Mouse (Mus musculus) heart, embryonic 15.5 days (tissue): ENCODE data around the gene Ap1s3. TPM values are rescaled to one million over a fixed set of nuclear protein-coding genes. Genes with fewer than 3 reads are reported as not detected.

Source experiments
- ATAC-seq: fragments of 200-750 bp; cut with Nextera tagmentation; replicated peaks from 2 replicates; pipeline ENCODE4 v1.8.0; 2017; ENCODE audit warnings: low read depth, moderate TSS enrichment; ENCODE audit not compliant: insufficient number of reproducible peaks, insufficient read depth, low FRiP score
- H3K27ac ChIP-seq: fragments of 300-500 bp; sonication (generic); 2 replicates; pipeline ENCODE4 v1.5.1; 2015; ENCODE audit warnings: mild to moderate bottlenecking, inconsistent platforms
- H3K27me3 ChIP-seq: fragments of 300-500 bp; sonication (generic); 2 replicates; pipeline ENCODE4 v1.6.1; 2015; ENCODE audit warnings: inconsistent platforms
- H3K36me3 ChIP-seq: fragments of 300-500 bp; sonication (generic); 2 replicates; pipeline ENCODE4 v1.6.1; 2015; ENCODE audit warnings: mild to moderate bottlenecking, inconsistent platforms
- H3K4me1 ChIP-seq: fragments of 300-500 bp; sonication (generic); replicated peaks from 2 replicates; pipeline ENCODE4 v1.6.1; 2015; ENCODE audit warnings: inconsistent platforms
- H3K4me2 ChIP-seq: fragments of 300-500 bp; sonication (generic); 2 replicates; pipeline ENCODE4 v1.6.1; 2015; ENCODE audit warnings: inconsistent platforms, mild to moderate bottlenecking, moderate library complexity
- H3K4me3 ChIP-seq: fragments of 300-500 bp; sonication (generic); 2 replicates; pipeline ENCODE4 v1.5.1; 2015; ENCODE audit warnings: mild to moderate bottlenecking, inconsistent platforms
- H3K9ac ChIP-seq: fragments of 300-500 bp; sonication (generic); 2 replicates; pipeline ENCODE4 v1.6.1; 2015; ENCODE audit warnings: mild to moderate bottlenecking, inconsistent platforms
- H3K9me3 ChIP-seq: fragments of 300-500 bp; sonication (generic); replicated peaks from 2 replicates; pipeline ENCODE4 v1.6.1; 2016; ENCODE audit warnings: inconsistent platforms
- WGBS: fragments of 180-500 bp; shearing (Covaris S2); methylation state at CpG from one replicate; pipeline ENCODE4 v1.1.7; 2015; ENCODE audit warnings: mixed read lengths; 5-methylcytosine and 5-hydroxymethylcytosine counted together
- polyA plus RNA-seq: library from polyadenylated mRNA; unstranded; fragments of >200 nt; fragmentation: Nextera tagmentation; extraction: Ambion mirVana; gene quantifications from 2 replicates; pipeline ENCODE4 v1.2.1, GENCODE M21; 2015

Ap1s3 gene
- polyA plus RNA-seq, 1 experiment from 2014 or later = 0.09 TPM

GRCm38 (mm10) chr1:79589971-79590763 is 81.6 kb downstream of the Ap1s3 start:
- H3K27ac ChIP-seq = peak overlapping the region; percentile 70
- H3K36me3 ChIP-seq = no peaks in the 10 kb centered on the region
- ATAC-seq = 0 out of 2 replicates have a peak, but pooled peaks have one; percentile 26
- H3K9ac ChIP-seq = no peak overlapping the region
- no peaks in the 10 kb centered on the region for H3K9me3 ChIP-seq
- H3K4me3 ChIP-seq = no peak overlapping the region
- WGBS = 65% methylated on average over 4 of the region's 4 CpGs
- H3K4me1 ChIP-seq = peaks cover 26% of the 10 kb centered on the region
- no peak overlapping the region for H3K4me2 ChIP-seq
- H3K27me3 ChIP-seq = no peaks in the 10 kb centered on the region

- Histone ChIP-seq H3K9ac (no peak overlapping the region), H3K9me3 (no peaks in the 10 kb centered on the region), H3K4me1 (peaks cover 26% of the 10 kb centered on the region), H3K4me3 (no peak overlapping the region), H3K4me2 (no peak overlapping the region), H3K27ac (peak overlapping the region; percentile 70), H3K27me3 (no peaks in the 10 kb centered on the region), H3K36me3 (no peaks in the 10 kb centered on the region)
- ATAC-seq = peak; percentile 69
- WGBS = 22% methylated on average over 6 of the region's 6 CpGs
These were observed 82.3 kb downstream of the Ap1s3 start for GRCm38 (mm10) chr1:79589424-79589823.

- Histone ChIP-seq H3K27ac (no peak overlapping the region), H3K4me1 (peaks cover 5% of the 10 kb centered on the region; the same call in 1 of the 2 replicates), H3K27me3 (no peaks in the 10 kb centered on the region), H3K9me3 (no peaks in the 10 kb centered on the region), H3K4me2 (peak overlapping the region; percentile 76), H3K36me3 (no peaks in the 10 kb centered on the region), H3K4me3 (peak overlapping the region; percentile 45), H3K9ac (peak overlapping the region; percentile 46)
- no peak for ATAC-seq
- 3% methylated on average over 15 of the region's 15 CpGs for WGBS
These were observed 90.6 kb downstream of the Ap1s3 start for GRCm38 (mm10) chr1:79581136-79581679.

- 70% methylated on average over 3 of the region's 3 CpGs for WGBS
- Histone ChIP-seq H3K9me3 (no peaks in the 10 kb centered on the region), H3K4me1 (0 out of 2 replicates have a peak, but pooled peaks cover 5% of the 10 kb centered on the region), H3K27ac (no peak overlapping the region), H3K4me3 (no peak overlapping the region), H3K9ac (no peak overlapping the region), H3K27me3 (no peaks in the 10 kb centered on the region), H3K4me2 (no peak overlapping the region), H3K36me3 (no peaks in the 10 kb centered on the region)
- no peak for ATAC-seq
These were observed 94.4 kb downstream of the Ap1s3 start for GRCm38 (mm10) chr1:79577357-79577756.

- no peak overlapping the region for H3K9ac ChIP-seq
- H3K36me3 ChIP-seq = no peaks in the 10 kb centered on the region
- H3K27ac ChIP-seq = no peak overlapping the region
- no peak overlapping the region for H3K4me3 ChIP-seq
- no peaks in the 10 kb centered on the region for H3K4me1 ChIP-seq
- H3K9me3 ChIP-seq = no peaks in the 10 kb centered on the region
- 77% methylated on average over 4 of the region's 4 CpGs for WGBS
- H3K27me3 ChIP-seq = no peaks in the 10 kb centered on the region
- no peak for ATAC-seq
- no peak overlapping the region for H3K4me2 ChIP-seq
These were observed 99.9 kb downstream of the Ap1s3 start for GRCm38 (mm10) chr1:79571912-79572311.

- Histone ChIP-seq H3K4me3 (no peak overlapping the region), H3K4me1 (no peaks in the 10 kb centered on the region), H3K27ac (no peak overlapping the region), H3K9me3 (no peaks in the 10 kb centered on the region), H3K4me2 (no peak overlapping the region), H3K9ac (no peak overlapping the region), H3K36me3 (no peaks in the 10 kb centered on the region), H3K27me3 (no peaks in the 10 kb centered on the region)
- 77% methylated on average over 6 of the region's 6 CpGs for WGBS
- ATAC-seq = no peak
These were observed 100.6 kb downstream of the Ap1s3 start for GRCm38 (mm10) chr1:79571126-79571525.

- Histone ChIP-seq H3K27me3 (no peaks in the 10 kb centered on the region), H3K9me3 (no peaks in the 10 kb centered on the region), H3K36me3 (no peaks in the 10 kb centered on the region), H3K4me1 (no peaks in the 10 kb centered on the region), H3K4me2 (no peak overlapping the region), H3K9ac (no peak overlapping the region), H3K27ac (no peak overlapping the region), H3K4me3 (no peak overlapping the region)
- 52% methylated on average over 5 of the region's 5 CpGs for WGBS
- no peak for ATAC-seq
These were observed 110.6 kb downstream of the Ap1s3 start for GRCm38 (mm10) chr1:79561186-79561585.

Other genes starting within 250 kb of the Ap1s3 start
- 0.20 and 0.76 TPM in 2 replicates for gene Scg2, start 231.9 kb downstream of the Ap1s3 start, polyA plus RNA-seq
- gene Mrpl44, start 104.0 kb upstream of the Ap1s3 start, polyA plus RNA-seq = 46.6 and 47.6 TPM in 2 replicates
- gene Wdfy1, start 104.2 kb upstream of the Ap1s3 start, polyA plus RNA-seq = 32.0 and 32.2 TPM in 2 replicates
- 99.4 and 124 TPM in 2 replicates for gene Serpine2, start 189.2 kb upstream of the Ap1s3 start, polyA plus RNA-seq